9 mouse cellular contexts compared by ENCODE assay signal in the genomic region with DNA sequence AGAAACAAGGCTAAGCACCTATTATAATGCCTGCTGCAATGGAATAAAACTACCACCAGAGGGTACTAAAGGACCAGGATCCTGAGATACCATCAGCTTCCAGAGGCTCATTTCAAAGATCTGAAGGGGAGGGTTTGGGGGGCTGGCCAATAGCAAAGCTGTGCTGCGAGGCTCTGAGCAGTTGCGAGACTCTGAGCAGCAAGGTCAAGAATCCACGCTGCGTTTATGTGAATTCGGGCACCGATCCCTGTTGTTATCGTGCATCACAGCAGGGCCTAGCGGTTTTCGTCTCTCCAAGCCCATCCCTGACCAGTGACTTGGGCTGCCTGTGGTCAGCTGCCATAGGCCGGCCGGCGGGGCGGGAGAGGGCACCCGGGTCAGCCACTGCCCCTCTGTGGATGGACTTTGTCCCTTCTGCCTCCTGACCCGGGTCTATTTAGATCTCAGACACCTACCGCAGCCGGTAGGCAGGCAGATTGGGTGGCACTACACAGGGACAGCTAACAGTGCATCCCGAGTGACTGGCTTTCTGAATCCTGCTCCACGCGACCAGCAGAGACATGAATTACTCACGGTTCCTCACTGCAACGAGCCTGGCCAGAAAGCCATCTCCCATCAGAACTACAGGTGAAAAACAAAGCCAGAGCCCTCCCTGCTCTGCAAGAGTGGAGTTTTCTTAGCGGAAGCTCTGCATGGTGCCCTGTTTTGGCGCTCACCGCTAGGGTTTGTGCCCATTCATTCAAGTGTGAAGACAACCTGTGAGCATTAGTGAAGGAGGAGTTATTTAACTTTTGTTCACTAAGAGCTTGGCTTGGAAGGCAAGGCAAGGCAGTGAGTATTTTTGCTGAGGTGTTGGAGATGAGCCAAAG. TPM values are rescaled to one million over a fixed set of nuclear protein-coding genes. Genes with fewer than 3 reads are reported as not detected.
DNase-seq lines count a peak whose midpoint lies in the region; ATAC-seq and TF ChIP-seq lines count a peak whose summit lies in the region.
"Had no signal": no experiment of that assay in that cellular context is flagged by ENCODE, and none has a peak within 500 bp of the region (broad histone marks: within the 10 kb centered on the region; RNA-seq: fewer than 3 reads in every experiment).

Gene Aadat, plus strand, starts transcription at position 280 of the 869 bp plus-strand sequence.

- TF ChIP-seq POLR2A in lung, adult 2 months (IDR thresholded peaks at IDR 0.05; ENCODE audit: borderline replicate concordance, extremely low read depth, low read depth, low read length), result no peak

- H3K27ac ChIP-seq in forebrain, postnatal 0 days (ENCODE audit: low read depth, low read length), result no peak within 1 kb of the TSS

- H3K9ac ChIP-seq in forebrain, postnatal 0 days, result peak within 1 kb of the TSS; percentile 62

- H3K9me3 ChIP-seq in forebrain, postnatal 0 days (ENCODE audit: low read length), result no peaks in the 10 kb centered on the region

- peak within 1 kb of the TSS; percentile 55 for H3K4me3 ChIP-seq in forebrain, postnatal 0 days (ENCODE audit: low read depth, low read length)
- no peak within 1 kb of the TSS for H3K4me3 ChIP-seq in lung, adult 2 months (replicated peaks; ENCODE audit: extremely low read depth, low read depth, low read length)

- 1% methylated on average over 25 of the region's 25 CpGs for WGBS in forebrain, postnatal 0 days
- WGBS in lung, adult 2 months, result 3% methylated on average over 25 of the region's 25 CpGs

- peak; percentile 99 for ATAC-seq in forebrain, postnatal 0 days
- ATAC-seq in hematopoietic stem cell, adult 5-6 weeks (replicated peaks in 1 of 2; ENCODE audit: insufficient read depth in 1 of 2, low FRiP score in 2 of 2, low TSS enrichment in 1 of 2, low read depth in 1 of 2, poor library complexity in 2 of 2, severe bottlenecking in 2 of 2), result peak; percentile 88 to 90

- peak within 1 kb of the TSS; percentile 97 for H3K4me2 ChIP-seq in forebrain, postnatal 0 days (ENCODE audit: low read depth)

- H3K27me3 ChIP-seq in forebrain, postnatal 0 days (ENCODE audit: insufficient read depth, low read length), result no peaks in the 10 kb centered on the region

- DNase-seq in MN1 (ENCODE audit: low spot score), result peak; percentile 78
- peak; percentile 79 for DNase-seq in cerebellum, adult 11-12 months
- peak; percentile 88 for DNase-seq in forebrain, postnatal 0 days
- peak; percentile 61 to 64 for DNase-seq in layer of hippocampus, adult 8-10 months (ENCODE audit: low spot score in 2 of 2)
- peak; percentile 19 for DNase-seq in lung, adult 2 months
- peak; percentile 18 for DNase-seq in ovary, postnatal 14 days (ENCODE audit: low spot score)
- no peak for DNase-seq in spleen, postnatal 36 days (ENCODE audit: low spot score in 2 of 2)

- H3K36me3 ChIP-seq in forebrain, postnatal 0 days (ENCODE audit: insufficient read depth), result no peaks in the 10 kb centered on the region

- peak; percentile 90 for TF ChIP-seq CTCF in forebrain, postnatal 0 days (IDR thresholded peaks at IDR 0.05; ENCODE audit: low read depth)
- no peak for TF ChIP-seq CTCF in lung, adult 2 months (IDR thresholded peaks at IDR 0.05; ENCODE audit: insufficient read depth, low read length)

- H3K4me1 ChIP-seq in forebrain, postnatal 0 days (ENCODE audit: insufficient read depth), result no peaks in the 10 kb centered on the region
- no peaks in the 10 kb centered on the region; the same call in 1 of the 2 replicates for H3K4me1 ChIP-seq in lung, adult 2 months (ENCODE audit: control insufficient read depth, insufficient read depth, low read length)

RNA-seq across cellular contexts. Expression of gene Aadat, which starts in this region (rescaled TPM):
- total RNA-seq in forebrain, postnatal 0 days (2014; rRNA removed), result 1.4 and 2.2 TPM in 2 replicates
- polyA plus RNA-seq in forebrain, postnatal 0 days (2015; fragmentation: Nextera tagmentation; extraction: Ambion mirVana), result 0.98 and 1.3 TPM in 2 replicates
- not detected in 2 replicates for total RNA-seq in hematopoietic stem cell, adult 5-6 weeks (2017)
- 1 to 10 TPM in 1 of 4 experiments, under 1 TPM in 3; 0.21 to 1.3 (median 0.67) TPM for total RNA-seq in layer of hippocampus, adult 8-10 months (2022)
- 0.52 TPM in 1 of 2 replicates, not detected in the other for polyA plus RNA-seq in lung, adult 2 months (2012; rRNA removed)
- total RNA-seq: neutrophil, adult 5-6 weeks had no signal

Comparison
In these comparisons a context has a peak if more than half of its experiments do, and no peak if none do; other contexts are left out.
1. Peak in ATAC-seq in hematopoietic stem cell, adult 5-6 weeks; RNA of the gene not detected or under 1 TPM.
2. Peak in DNase-seq in lung, adult 2 months; RNA of the gene not detected or under 1 TPM.
3. DNase-seq: peak in MN1 (single experiment), cerebellum, adult 11-12 months (single experiment), forebrain, postnatal 0 days (single experiment), layer of hippocampus, adult 8-10 months (2 of 2) and ovary, postnatal 14 days (single experiment); none in spleen, postnatal 36 days (0 of 2).